Mouse (Mus musculus): ENCODE measurements around the gene Ip6k3.

- TF ChIP-seq CTCF (IDR thresholded peaks at IDR 0.05; ENCODE audit: low read depth, low read length) (no peak), POLR2A (IDR thresholded peaks at IDR 0.05; ENCODE audit: insufficient read depth, low read length) (no peak), EP300 (IDR thresholded peaks at IDR 0.05; ENCODE audit: insufficient read depth, low read depth, low read length) (no peak)
Measured at GRCm38 (mm10) chr17:27158439-27158838, 9.2 kb downstream of the Ip6k3 start.
